Comparison of ENCODE assay signal across 7 mouse cellular contexts in the genomic region with DNA sequence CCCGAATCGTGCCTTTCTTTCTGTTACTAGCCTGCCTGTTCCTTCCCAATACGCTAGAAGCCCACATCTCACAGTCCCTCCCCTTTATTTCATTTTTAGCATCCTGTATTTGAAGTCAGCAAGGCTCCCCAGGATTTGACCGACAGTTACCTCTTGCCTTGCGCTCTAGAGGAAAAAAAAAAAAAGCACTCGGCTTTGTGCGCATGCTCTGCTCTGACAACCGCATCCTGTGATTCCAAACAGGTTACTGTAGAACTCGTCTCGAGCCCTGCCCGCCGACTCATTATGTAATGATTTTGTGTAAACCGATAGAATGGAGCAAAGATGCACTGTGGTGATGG. TPM values are rescaled to one million over a fixed set of nuclear protein-coding genes. Genes with fewer than 3 reads are reported as not detected.
DNase-seq lines count a peak whose midpoint lies in the region; ATAC-seq and TF ChIP-seq lines count a peak whose summit lies in the region.

No protein-coding gene starts in this region.

- H3K36me3 ChIP-seq in heart, adult 2 months (ENCODE audit: control insufficient read depth, insufficient read depth, low read length), result peaks cover 2% of the 10 kb centered on the region; the same call in 1 of the 2 replicates
- no peaks in the 10 kb centered on the region for H3K36me3 ChIP-seq in limb, embryonic 12.5 days
- H3K36me3 ChIP-seq in midbrain, embryonic 13.5 days, result no peaks in the 10 kb centered on the region
- H3K36me3 ChIP-seq in spleen, adult 2 months (ENCODE audit: control insufficient read depth, insufficient read depth, low read length), result peaks cover 2% of the 10 kb centered on the region; the same call in 1 of the 2 replicates

- no peak for TF ChIP-seq CTCF in heart, adult 2 months (IDR thresholded peaks at IDR 0.05)
- no peak for TF ChIP-seq CTCF in spleen, adult 2 months (IDR thresholded peaks at IDR 0.05; ENCODE audit: extremely low read depth, insufficient read depth, insufficient read length, insufficient replicate concordance)

- peak; percentile 38 to 64 for DNase-seq in adrenal gland, postnatal 36 days
- DNase-seq in cerebellum, postnatal 14 days, result peak; percentile 80
- DNase-seq in heart, adult 2 months, result peak; percentile 57 to 79
- DNase-seq in kidney, adult 11 months, result peak; percentile 54
- peak; percentile 76 to 87 for DNase-seq in spleen, adult 2 months (ENCODE audit: low read depth in 1 of 2, low spot score in 2 of 2)

- peaks cover 19% of the 10 kb centered on the region for H3K4me1 ChIP-seq in heart, adult 2 months (ENCODE audit: control insufficient read depth, insufficient read depth, low read length)
- peaks cover 22% of the 10 kb centered on the region for H3K4me1 ChIP-seq in limb, embryonic 12.5 days (replicated peaks)
- H3K4me1 ChIP-seq in midbrain, embryonic 13.5 days (replicated peaks), result peaks cover 46% of the 10 kb centered on the region
- peaks cover 25% of the 10 kb centered on the region; the same call in 1 of the 2 replicates for H3K4me1 ChIP-seq in spleen, adult 2 months (ENCODE audit: control insufficient read depth, insufficient read depth, insufficient read length)

- H3K9me3 ChIP-seq in limb, embryonic 12.5 days, result peaks cover 2% of the 10 kb centered on the region
- peaks cover 1% of the 10 kb centered on the region; the same call in 1 of the 2 replicates for H3K9me3 ChIP-seq in midbrain, embryonic 13.5 days

- TF ChIP-seq POLR2A in heart, adult 2 months (IDR thresholded peaks at IDR 0.05; ENCODE audit: insufficient read depth, low read depth, low read length), result 0 out of 2 replicates have a peak, but pooled peaks have one; percentile 14
- TF ChIP-seq POLR2A in spleen, adult 2 months (IDR thresholded peaks at IDR 0.05; ENCODE audit: low read depth, low read length), result no peak

- ATAC-seq in limb, embryonic 12.5 days (ENCODE audit: insufficient number of reproducible peaks, insufficient read depth, low FRiP score, low TSS enrichment, low read depth), result no peak
- peak; percentile 32 for ATAC-seq in midbrain, embryonic 13.5 days

- intact Hi-C loops in heart, adult 2 months (cut with DNase I), result loop anchor here (1.0 to 5.0 kb wide), 2 partner anchors 34 to 60 kb away; no protein-coding TSS in a partner anchor

- peak overlapping the region; percentile 69; the same call in 1 of the 2 replicates for H3K9ac ChIP-seq in heart, adult 2 months (ENCODE audit: low read depth, low read length)
- no peak overlapping the region for H3K9ac ChIP-seq in limb, embryonic 12.5 days (replicated peaks)
- H3K9ac ChIP-seq in midbrain, embryonic 13.5 days (replicated peaks), result peak overlapping the region; percentile 71

- H3K27me3 ChIP-seq in heart, adult 2 months (ENCODE audit: control insufficient read depth, insufficient read depth, low read length), result no peaks in the 10 kb centered on the region
- H3K27me3 ChIP-seq in limb, embryonic 12.5 days, result peaks cover 45% of the 10 kb centered on the region
- peaks cover 11% of the 10 kb centered on the region; the same call in 1 of the 2 replicates for H3K27me3 ChIP-seq in midbrain, embryonic 13.5 days
- H3K27me3 ChIP-seq in spleen, adult 2 months (ENCODE audit: control insufficient read depth, insufficient read depth, low read length), result no peaks in the 10 kb centered on the region

- no peak for TF ChIP-seq EP300 in heart, adult 2 months (IDR thresholded peaks at IDR 0.05; ENCODE audit: insufficient read depth, low read depth, low read length)

- peak overlapping the region; percentile 70 for H3K4me3 ChIP-seq in heart, adult 2 months
- peak overlapping the region; percentile 56 for H3K4me3 ChIP-seq in limb, embryonic 12.5 days (replicated peaks)
- H3K4me3 ChIP-seq in midbrain, embryonic 13.5 days (replicated peaks), result peak overlapping the region; percentile 82
- H3K4me3 ChIP-seq in spleen, adult 2 months (ENCODE audit: extremely low read depth, insufficient read depth, insufficient read length), result peak overlapping the region; percentile 73

- WGBS in heart, adult 2 months, result 3% methylated on average over 13 of the region's 13 CpGs
- 2% methylated on average over 13 of the region's 13 CpGs for WGBS in limb, embryonic 12.5 days
- WGBS in midbrain, embryonic 13.5 days, result 2% methylated on average over 13 of the region's 13 CpGs
- 1% methylated on average over 13 of the region's 13 CpGs for WGBS in spleen, adult 2 months

- peak overlapping the region; percentile 65 for H3K27ac ChIP-seq in heart, adult 2 months
- no peak overlapping the region for H3K27ac ChIP-seq in limb, embryonic 12.5 days
- peak overlapping the region; percentile 89 for H3K27ac ChIP-seq in midbrain, embryonic 13.5 days
- peak overlapping the region; percentile 85 for H3K27ac ChIP-seq in spleen, adult 2 months (ENCODE audit: insufficient read depth, low read length)

- peak overlapping the region; percentile 92 for H3K4me2 ChIP-seq in limb, embryonic 12.5 days
- H3K4me2 ChIP-seq in midbrain, embryonic 13.5 days (replicated peaks), result peak overlapping the region; percentile 95

- no peaks in the 10 kb centered on the region for H3K79me2 ChIP-seq in heart, adult 2 months (replicated peaks; ENCODE audit: control insufficient read depth, insufficient read depth, low read length)

RNA-seq across cellular contexts. Expression of a gene that starts 1.2 kb away (rescaled TPM):
- total RNA-seq in adrenal gland, postnatal 36 days (2021), result 10 to 100 TPM; 10.0 to 12.7 TPM
- 1 to 10 TPM; 7.0 to 7.2 TPM for total RNA-seq in heart, adult 2 months (2021)
- polyA plus RNA-seq in heart, adult 2 months (2012; rRNA removed), result 2.9 and 3.0 TPM in 2 replicates
- 8.9 and 10.9 TPM in 2 replicates for polyA plus RNA-seq in limb, embryonic 12.5 days (2016; fragmentation: Nextera tagmentation; extraction: Ambion mirVana)
- 21.8 and 24.4 TPM in 2 replicates for polyA plus RNA-seq in midbrain, embryonic 13.5 days (2015; fragmentation: Nextera tagmentation; extraction: Ambion mirVana)
- polyA plus RNA-seq in spleen, adult 2 months (2012; rRNA removed), result 29.0 and 33.1 TPM in 2 replicates
